Mouse (Mus musculus) kidney, adult 9 months (tissue): ENCODE data around the gene Pdzd2.
A peak's percentile ranks its signal among the peaks of the same experiment; 100 is the strongest.

Experiments used
- DNase-seq: peaks from one replicate; pipeline ENCODE4 v3.0.0; 2022

Pdzd2 gene

DNA sequence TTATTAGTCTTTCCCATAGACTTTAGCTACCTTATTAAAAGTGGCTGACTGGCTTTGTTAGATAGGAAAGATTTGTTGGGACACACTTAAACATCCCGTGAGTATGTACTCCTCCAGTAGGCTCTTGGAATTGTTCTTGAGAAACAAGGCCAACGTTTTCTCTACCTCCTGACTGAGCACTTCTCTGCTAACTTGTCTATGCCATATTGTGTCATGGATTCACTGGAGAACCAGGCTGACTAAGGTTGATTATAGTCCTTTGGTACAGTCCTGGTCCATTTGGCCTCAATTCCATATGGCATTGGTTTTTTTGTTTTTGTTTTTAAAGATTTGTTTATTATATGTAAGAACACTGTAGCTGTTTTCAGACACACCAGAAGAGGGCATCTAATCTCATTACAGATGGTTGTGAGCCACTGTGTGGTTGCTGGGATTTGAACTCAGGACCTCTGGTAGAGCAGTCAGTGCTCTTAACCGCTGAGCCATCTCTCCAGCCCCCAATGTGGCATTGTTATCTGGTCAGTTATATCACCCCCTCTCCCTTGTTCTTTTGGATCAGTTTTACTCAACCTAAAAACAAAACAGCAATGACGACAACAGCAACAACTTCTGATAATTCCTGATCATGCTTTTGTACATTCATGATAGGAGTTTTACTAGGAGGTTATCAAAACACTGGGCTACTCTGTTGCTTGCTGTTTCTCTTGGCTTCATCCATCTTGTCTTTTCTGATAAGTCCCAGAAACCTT lies 402.5 kb downstream of the Pdzd2 start:
- DNase-seq: no peak

DNA sequence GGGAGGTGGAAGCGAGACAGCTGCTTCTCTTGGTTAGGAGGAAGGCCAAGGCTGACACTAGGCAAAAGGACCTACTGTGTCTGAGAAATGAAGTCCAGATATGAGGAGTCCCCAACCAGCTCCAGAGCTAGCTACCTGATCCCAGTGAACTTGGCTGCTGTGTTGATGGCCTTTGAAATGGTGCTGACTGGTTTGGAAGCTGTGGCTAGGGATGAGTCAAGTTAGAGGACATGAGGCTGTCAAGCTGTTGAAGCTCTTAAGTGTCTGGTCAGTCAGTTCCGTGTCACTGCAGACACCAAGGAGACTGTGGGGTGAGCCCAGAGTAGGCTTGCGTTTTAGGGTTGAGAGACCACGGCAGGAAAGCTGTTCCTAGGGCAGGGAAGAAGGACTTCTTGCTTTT lies 405.3 kb downstream of the Pdzd2 start:
- DNase-seq: no peak

DNA sequence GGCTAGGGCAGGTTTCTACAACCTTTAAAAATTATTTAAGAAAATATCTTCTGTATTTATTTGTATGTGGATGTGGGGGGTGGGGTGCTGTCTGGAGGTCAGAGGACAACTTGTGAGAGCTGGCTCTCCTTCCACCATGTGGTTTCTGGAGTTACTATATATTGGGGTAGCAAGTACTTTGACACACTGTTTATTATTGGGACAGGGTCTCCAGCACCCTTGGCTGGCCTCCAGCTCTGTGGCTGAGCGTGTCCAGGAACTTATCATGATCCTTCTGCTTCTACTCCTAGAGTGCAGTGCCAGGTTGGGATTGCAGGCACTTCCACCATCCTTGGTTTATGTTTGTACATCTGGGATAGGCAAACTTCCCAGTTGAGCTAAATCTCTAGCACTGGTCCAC lies 408.4 kb downstream of the Pdzd2 start:
- no peak for DNase-seq

DNA sequence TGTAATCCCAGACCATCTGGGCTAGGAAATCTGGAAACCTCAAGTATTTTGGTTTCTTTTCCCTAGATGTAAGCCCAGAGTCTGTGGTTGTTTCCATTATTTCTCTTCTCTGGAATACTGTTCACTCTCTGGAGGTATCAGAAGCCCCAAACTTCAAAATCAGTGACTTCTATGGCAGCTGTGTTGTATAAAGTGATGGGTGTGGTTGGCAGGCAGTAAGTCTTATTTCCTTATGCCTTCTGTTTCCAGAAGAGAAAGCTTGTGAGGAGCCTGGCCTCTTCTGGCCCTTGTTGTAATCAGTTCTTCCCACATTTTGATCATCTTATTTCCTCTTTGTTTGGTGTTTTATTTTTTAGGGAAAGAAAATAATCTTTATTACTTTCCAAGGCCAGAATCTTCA lies 408.8 kb downstream of the Pdzd2 start:
- no peak for DNase-seq

DNA sequence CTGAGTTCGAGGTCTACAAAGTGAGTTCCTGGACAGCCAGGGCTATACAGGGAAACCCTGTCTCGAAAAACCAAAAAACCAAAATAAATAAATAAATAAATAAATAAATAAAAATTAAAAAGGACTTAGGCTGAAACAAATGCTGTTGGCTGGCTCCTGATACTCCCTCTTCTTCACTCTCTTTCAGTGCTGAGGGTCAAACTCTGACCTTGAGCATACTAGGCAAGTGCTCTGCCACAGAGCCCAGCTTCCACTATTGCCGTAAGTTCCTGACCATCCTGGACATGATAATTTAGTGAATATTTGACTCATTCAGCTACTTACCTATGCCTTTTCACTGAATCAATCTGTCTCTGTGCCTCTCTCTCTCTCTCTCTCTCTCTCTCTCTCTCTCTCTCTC lies 409.3 kb downstream of the Pdzd2 start:
- DNase-seq: no peak

DNA sequence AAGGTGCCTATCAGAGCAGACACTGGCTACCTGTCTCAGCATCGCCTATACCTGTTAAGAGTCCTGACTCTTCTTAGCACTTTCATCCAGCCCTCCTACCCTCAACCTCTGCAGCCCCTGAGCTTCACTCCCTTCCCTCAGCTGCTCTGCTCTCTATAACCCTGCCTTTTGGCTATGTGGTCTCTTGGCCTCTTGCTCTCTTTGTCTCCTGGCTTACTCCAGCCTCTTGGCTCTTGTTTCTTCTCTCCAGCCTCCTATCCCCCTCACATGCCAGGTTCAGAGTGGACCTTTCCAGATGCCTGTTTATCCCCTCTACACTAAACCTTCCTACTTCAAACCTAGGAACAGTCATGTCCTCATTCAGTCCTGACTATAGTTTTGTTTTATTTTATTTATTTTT lies 415.4 kb downstream of the Pdzd2 start:
- no peak for DNase-seq

DNA sequence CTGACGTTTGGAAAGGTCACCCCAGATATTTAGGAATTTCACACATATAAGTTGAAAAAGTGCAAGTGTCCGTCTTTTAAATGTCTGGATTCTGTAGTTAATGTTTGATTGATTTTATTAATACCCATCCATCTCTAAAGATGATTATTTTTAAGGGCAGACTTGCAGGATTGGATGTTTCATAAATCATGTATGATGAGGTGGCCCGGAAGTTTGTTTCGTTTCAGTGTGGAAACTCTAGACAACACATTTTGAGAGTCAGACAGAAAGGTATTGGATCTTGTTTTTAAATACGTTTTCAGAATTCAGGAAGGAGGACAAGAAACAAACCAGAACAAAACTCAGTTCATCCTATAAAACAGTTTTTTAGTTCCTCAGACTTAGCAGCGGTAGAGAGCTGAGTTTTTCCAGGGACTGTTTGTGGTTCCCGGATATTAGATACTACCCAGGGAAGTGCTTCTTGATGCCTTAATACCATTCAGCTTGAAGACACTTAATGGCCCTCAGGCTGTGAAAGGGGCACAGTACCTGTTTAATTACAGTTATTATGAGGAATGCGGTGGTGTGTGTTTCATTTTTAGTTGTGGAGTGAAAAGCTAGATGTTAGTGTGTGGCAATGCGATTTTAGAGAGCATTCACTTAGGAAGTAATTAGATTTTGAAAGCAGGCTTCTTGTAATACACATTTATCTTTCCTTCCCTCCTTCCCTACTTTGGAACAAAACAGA lies 416.9 kb downstream of the Pdzd2 start:
- no peak for DNase-seq

DNA sequence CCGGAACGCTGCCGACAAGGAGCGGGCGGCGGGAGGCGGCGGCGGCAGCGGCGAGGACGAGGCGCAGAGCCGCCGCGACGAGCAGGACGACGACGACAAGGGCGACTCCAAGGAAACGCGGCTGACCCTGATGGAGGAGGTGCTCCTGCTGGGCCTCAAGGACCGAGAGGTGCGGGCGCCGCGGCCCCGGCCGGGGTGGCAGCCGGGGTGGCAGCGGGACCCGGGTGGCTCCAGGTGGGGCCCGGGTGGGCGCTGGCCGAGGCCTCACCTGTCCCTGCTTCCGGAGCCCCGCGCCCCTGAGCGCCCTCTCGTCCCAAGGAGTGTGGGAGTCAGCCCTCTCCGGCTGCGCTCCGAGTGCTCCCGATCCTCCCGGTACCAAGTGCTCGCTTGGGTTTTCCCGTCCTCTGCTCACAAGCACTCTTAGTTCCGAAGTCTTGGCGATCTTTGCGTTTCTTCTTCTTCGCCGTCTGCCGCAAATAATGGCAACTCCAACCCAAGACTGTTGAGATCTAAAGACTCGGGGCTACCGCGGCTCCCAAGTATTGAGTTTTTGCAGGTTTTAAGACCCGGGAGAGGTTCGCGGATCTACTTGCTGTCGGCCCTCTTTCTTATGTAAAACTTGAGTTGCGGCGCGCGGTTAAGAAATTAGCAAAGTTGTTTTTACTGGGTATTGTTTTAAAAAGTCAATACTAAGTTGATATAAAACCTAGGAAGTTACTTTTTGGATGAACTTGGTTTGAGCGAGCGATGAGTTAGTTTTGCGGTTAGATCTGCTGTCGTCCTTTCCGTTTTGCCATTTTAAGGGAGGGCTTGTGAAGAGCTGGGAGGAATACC lies 417.7 kb downstream of the Pdzd2 start, which contains the start of gene 1810049J17Rik:
1810049J17Rik (minus strand) TSS at position 112 of the 834 bp plus-strand sequence.
- DNase-seq: peak; percentile 48

DNA sequence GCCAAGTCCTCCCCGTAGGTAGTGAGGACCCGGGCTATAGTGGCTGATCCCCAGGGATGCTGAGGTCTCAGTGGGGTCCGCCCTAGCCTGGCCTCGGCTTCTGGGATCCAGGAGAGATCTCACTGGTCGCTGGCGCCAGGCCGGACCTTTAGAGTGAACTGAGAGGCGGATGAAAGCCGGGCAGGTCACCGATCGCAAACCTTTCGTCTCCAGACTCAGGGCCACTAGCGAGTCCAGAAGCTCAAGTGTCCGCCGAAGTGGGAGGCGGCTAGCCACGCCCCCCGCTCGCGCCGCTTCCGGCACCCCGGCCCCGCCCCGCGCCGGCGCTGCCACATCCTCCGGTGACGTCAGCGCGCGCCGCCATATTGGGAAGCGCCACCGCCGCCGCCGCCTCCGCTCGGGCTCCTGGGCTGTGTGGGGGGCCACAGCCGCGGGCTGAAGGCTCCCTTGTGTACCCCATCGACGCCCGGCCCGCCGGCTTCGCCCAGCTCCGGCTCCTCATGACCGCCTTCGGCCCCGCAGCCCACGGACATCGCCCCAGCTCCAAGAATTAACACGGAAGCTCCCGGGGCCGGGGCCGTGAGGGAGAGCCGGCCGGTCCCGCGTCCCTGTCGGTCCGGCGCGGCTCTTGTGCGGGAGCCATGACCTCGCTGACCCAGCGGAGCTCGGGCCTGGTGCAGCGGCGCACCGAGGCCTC lies 418.5 kb downstream of the Pdzd2 start, which contains the start of gene Golph3:
Golph3 (plus strand) TSS at position 360 of the 697 bp plus-strand sequence.
- DNase-seq: peak; percentile 96

DNA sequence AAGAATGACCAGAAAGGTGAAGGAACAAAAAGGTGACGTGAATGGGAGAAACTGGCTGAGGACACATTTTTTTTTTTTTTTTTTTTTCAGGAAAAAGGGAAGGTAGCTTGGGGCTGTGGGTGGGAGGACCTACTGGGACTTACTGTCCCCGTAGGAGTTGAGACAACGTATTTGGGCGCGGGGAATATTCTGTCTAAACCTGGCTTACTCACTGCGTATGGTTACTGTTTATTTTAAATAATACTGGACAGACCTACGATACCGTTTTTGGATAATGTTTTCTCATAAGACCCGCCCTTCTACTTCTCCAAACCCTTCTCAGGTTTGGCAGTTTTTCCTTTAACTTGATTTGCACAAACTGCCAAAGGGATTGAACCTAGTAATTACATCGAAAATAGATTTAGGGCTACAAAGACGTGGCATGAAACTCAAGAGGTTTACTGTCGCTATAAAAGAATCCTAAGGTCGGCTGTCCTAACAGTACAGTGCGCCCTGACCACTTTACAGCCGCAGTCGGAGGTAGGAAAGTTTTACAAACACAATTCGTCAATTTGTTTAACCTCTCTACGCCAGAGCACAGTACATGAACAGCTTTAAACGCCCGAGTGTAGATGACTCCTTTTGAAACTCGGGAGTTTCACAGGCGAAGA lies 419.2 kb downstream of the Pdzd2 start:
- no peak for DNase-seq

DNA sequence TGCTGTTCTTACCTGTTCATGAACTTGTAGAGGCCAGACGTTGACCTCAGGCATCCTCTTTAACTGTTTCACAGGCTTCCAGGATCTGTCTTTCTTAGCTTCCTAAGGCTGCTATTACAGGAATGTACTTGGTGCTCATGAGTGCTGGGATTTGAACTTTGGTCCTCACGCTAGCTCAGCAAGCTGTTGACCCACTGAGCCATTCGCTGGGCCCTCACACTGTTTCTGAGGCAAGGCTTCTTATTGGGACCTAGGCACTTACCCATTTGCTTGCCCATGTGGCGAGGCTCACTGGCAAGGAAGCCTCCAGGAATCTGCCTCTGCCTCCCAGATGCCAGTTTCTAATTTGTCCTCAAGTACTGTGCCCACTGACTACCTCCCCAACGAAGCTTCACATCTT lies 419.8 kb downstream of the Pdzd2 start:
- DNase-seq: peak; percentile 56

DNA sequence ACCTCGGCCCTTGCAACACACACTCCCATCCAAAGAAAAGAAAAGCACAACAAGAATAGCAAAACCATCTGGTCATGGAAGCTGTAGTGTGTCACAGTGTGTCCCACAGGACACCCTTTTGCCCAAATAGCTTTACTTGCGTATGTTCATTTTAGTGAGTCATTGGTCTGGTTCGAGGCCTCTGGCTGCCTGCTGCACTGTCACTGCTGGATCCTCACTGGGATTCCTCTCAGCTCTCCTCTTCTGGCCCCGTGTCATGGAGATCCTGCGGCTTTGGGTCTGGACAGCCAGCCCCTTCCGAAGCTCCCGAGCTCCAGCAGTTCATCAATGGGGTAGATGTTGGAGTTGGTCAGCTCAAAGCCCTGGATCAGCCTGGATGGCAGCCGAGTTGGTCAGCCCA lies 421.3 kb downstream of the Pdzd2 start:
- no peak for DNase-seq

DNA sequence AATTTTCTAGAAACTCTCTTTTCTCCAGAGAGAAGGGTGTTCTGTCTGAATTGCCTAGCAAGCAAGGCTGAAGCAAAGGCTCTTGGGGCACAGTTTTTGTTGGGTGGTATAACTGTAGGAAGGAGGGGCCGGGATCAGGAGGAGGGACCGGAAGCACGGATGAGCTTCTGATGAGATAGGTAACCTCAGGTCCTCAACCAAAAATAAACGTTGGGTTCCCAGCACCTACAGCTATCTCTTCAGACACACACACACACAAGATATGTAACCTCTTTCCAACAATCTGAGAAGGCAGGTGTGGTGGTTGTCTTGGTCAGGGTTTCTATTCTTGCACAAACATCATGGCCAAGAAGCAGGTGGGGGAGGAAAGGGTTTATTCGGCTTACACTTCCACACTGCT lies 422.4 kb downstream of the Pdzd2 start:
- DNase-seq: no peak

DNA sequence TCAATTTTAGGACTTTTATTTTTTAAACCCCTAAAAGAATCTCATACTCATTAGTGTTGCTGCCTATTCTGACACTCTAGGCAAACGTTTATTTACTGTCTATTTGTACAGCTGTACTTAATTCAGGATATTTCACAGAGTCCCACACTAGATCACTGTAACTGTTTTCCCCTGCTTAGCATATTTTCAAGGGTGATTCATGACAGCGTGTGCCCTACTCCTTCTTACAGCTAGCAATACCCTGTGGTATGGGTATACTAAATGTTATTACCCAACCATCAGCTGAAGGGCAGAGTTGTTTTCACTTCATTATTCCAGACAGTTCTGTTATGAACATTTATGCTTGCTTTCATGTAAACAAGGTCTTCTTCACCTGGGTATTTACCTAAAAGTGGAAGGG lies 423.7 kb downstream of the Pdzd2 start:
- no peak for DNase-seq

DNA sequence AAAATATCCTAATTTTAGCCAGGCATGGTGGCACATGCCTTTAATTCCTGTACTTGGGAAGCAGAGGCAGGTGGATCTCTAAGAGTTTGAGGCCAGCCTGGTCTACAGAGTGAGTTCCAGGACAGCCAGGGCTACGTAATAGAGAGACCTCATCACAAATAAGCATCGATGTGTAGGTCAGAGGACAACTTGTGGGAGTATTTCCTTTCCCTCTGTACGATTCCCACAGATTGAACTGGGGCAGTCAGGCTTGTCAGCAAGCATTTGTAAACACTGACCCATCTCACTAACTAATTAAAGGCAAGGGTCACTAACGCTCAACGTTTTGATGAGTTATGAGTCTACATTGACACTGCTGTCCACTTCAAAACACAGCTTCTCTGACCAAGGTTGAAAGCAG lies 425.1 kb downstream of the Pdzd2 start:
- peak; percentile 41 for DNase-seq

DNA sequence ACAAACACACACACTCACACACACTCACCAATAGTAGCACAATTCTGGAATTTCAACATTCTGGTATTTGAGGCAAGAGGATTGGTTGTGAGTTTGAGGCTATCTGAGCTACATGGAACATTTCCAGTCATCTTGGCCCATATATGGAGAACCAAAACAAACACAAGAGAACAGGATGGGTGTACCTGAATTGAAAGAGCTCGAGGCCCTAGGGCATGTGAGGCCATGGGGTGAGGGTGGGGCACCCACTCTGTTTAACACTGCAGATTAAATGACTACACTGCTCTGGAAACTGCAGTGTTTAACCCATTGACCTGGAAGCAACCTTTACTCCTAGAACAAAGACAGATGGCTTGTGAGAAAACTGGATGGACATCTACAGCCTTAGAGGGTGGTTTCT lies 426.5 kb downstream of the Pdzd2 start:
- DNase-seq: no peak

DNA sequence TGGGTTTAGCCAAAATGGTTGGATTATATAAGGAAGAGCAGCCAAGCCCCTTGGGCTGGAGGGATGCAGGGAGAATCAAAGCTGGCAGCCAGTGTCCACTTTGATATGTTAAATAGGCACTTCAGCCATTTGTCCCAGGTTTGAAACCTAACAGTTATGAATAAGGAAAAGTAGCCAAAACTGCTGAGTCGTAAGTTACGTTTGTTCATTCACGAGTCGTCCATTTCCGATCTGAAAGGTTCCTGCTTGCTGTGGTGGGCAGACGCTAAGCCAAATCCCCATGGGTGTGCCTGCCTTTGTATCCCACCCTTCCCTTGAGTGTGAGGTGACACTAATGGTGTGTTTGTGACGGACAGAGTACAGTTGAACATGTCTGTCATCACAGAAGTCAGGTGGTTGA lies 428.3 kb downstream of the Pdzd2 start:
- DNase-seq: no peak

DNA sequence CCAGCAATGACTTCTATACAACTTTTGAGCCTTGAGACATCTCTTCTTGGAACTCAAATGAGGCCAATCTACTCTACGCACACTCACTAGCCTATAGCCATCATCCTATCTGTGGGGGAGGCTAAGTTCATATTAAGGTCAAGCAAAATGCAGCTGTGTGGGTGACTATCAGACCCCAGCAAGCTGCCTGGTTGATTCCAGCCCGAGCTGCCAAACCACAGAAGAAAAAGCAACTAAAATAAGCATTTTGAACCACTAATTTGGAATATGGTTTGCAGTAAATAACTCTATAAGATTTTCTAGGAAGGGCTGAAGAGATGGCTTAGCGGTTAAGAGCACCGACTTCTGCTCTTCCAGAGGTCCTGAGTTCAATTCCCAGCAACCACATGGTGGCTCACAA lies 429.0 kb downstream of the Pdzd2 start:
- no peak for DNase-seq
